Mouse (Mus musculus) MEL (cell line): Measurements from ENCODE around the gene Cntnap2. TPM values are rescaled to one million over a fixed set of nuclear protein-coding genes. Genes with fewer than 3 reads are reported as not detected.

ENCODE experiments used
- DNase-seq: peaks from one replicate; pipeline ENCODE4 v3.0.0; 2011; ENCODE audit warnings: low read depth, low spot score
- H3K27ac ChIP-seq: 2 replicates; pipeline ENCODE4 v1.5.1; 2012; ENCODE audit warnings: low read depth, mild to moderate bottlenecking, control low read depth, low read length, moderate library complexity; ENCODE audit not compliant: control insufficient read depth
- H3K27me3 ChIP-seq, 2 experiments: fragments of 150-350 bp in 1 of 2; sonication (generic) in 1 of 2; 2 replicates each; pipeline ENCODE4 v1.6.1; 2012; ENCODE audit warnings: low read length in 2 of 2, mild to moderate bottlenecking in 2 of 2, improper control_type of control experiment in 1 of 2, moderate library complexity in 1 of 2; ENCODE audit not compliant: insufficient read depth in 2 of 2, control insufficient read depth in 1 of 2
- H3K36me3 ChIP-seq, 2 experiments: 2 replicates each; pipeline ENCODE4 v1.6.1; 2012 to 2014; ENCODE audit warnings: low read length in 2 of 2, improper control_type of control experiment in 1 of 2, inconsistent platforms in 1 of 2, mild to moderate bottlenecking in 1 of 2; ENCODE audit not compliant: insufficient read depth in 2 of 2, control insufficient read depth in 1 of 2
- H3K4me1 ChIP-seq, 2 experiments: fragments of 150-350 bp in 1 of 2; sonication (generic) in 1 of 2; 2 replicates each; pipeline ENCODE4 v1.6.1; 2012; ENCODE audit warnings: low read length in 2 of 2, improper control_type of control experiment in 1 of 2, mild to moderate bottlenecking in 1 of 2; ENCODE audit not compliant: insufficient read depth in 2 of 2, control insufficient read depth in 1 of 2
- H3K4me3 ChIP-seq, 2 experiments: fragments of 150-350 bp in 1 of 2; sonication (generic) in 1 of 2; 2 replicates each; pipeline ENCODE4 v1.5.1; 2012; ENCODE audit warnings: low read depth in 2 of 2, low read length in 2 of 2, mild to moderate bottlenecking in 2 of 2, moderate library complexity in 2 of 2, control low read depth in 1 of 2, improper control_type of control experiment in 1 of 2; ENCODE audit not compliant: control insufficient read depth in 1 of 2, insufficient read depth in 1 of 2
- H3K79me2 ChIP-seq: 2 replicates; pipeline ENCODE4 v1.6.1; 2012; ENCODE audit warnings: mild to moderate bottlenecking, low read length, moderate library complexity; ENCODE audit not compliant: control insufficient read depth, poor library complexity, insufficient read depth
- H3K9ac ChIP-seq: 2 replicates; pipeline ENCODE4 v1.6.1; 2012; ENCODE audit warnings: low read depth, mild to moderate bottlenecking, control low read depth, low read length, moderate library complexity; ENCODE audit not compliant: control insufficient read depth, poor library complexity, severe bottlenecking
- H3K9me3 ChIP-seq: fragments of 150-350 bp; sonication (generic); replicated peaks from 2 replicates; pipeline ENCODE4 v1.6.1; 2012; ENCODE audit warnings: mild to moderate bottlenecking, low read length, improper control_type of control experiment, moderate library complexity; ENCODE audit not compliant: insufficient read depth
- BHLHE40 ChIP-seq: IDR thresholded peaks from 2 replicates; pipeline ENCODE4 v1.6.1; 2012; ENCODE audit warnings: low read depth, mild to moderate bottlenecking, inconsistent platforms, low read length, improper control_type of control experiment, borderline replicate concordance
- CHD1 ChIP-seq: IDR thresholded peaks from 2 replicates; pipeline ENCODE4 v1.6.1; 2012; ENCODE audit warnings: low read depth, mild to moderate bottlenecking, inconsistent platforms, low read length, improper control_type of control experiment
- E2F4 ChIP-seq: IDR thresholded peaks from 2 replicates; pipeline ENCODE4 v1.6.1; 2011; ENCODE audit warnings: low read depth, low read length, improper control_type of control experiment, borderline replicate concordance
- ELF1 ChIP-seq: IDR thresholded peaks from 2 replicates; pipeline ENCODE4 v1.6.1; 2014; ENCODE audit warnings: low read depth, mild to moderate bottlenecking, inconsistent platforms, low read length, improper control_type of control experiment, moderate library complexity
- EP300 ChIP-seq, 2 experiments: IDR thresholded peaks; 2 replicates each; pipeline ENCODE4 v1.6.1; 2011; ENCODE audit warnings: improper control_type of control experiment in 2 of 2, low read length in 2 of 2, low read depth in 1 of 2, mild to moderate bottlenecking in 1 of 2
- ETS1 ChIP-seq: IDR thresholded peaks from 2 replicates; pipeline ENCODE4 v1.6.1; 2012; ENCODE audit warnings: low read depth, mild to moderate bottlenecking, inconsistent platforms, low read length, improper control_type of control experiment, moderate library complexity
- GABPA ChIP-seq: IDR thresholded peaks from 2 replicates; pipeline ENCODE4 v1.6.1; 2012; ENCODE audit warnings: low read depth, mild to moderate bottlenecking, inconsistent platforms, low read length, improper control_type of control experiment, moderate library complexity
- GATA1 ChIP-seq: IDR thresholded peaks from 2 replicates; pipeline ENCODE4 v1.6.1; 2011; ENCODE audit warnings: low read depth, low read length, improper control_type of control experiment
- HCFC1 ChIP-seq: IDR thresholded peaks from 2 replicates; pipeline ENCODE4 v1.6.1; 2012; ENCODE audit warnings: low read depth, mild to moderate bottlenecking, inconsistent platforms, low read length, improper control_type of control experiment, moderate library complexity
- JUND ChIP-seq: IDR thresholded peaks from 2 replicates; pipeline ENCODE4 v1.6.1; 2011; ENCODE audit warnings: low read depth, mild to moderate bottlenecking, improper control_type of control experiment, low read length
- MAFK ChIP-seq: IDR thresholded peaks from 2 replicates; pipeline ENCODE4 v1.6.1; 2011; ENCODE audit warnings: low read depth, mild to moderate bottlenecking, low read length, improper control_type of control experiment, borderline replicate concordance
- MEF2A ChIP-seq: IDR thresholded peaks from 2 replicates; pipeline ENCODE4 v1.6.1; 2014; ENCODE audit warnings: low read depth, mild to moderate bottlenecking, inconsistent platforms, low read length, improper control_type of control experiment; ENCODE audit not compliant: poor library complexity, insufficient replicate concordance, severe bottlenecking; ENCODE audit errors: extremely low read depth
- MXI1 ChIP-seq: IDR thresholded peaks from 2 replicates; pipeline ENCODE4 v1.6.1; 2011; ENCODE audit warnings: mild to moderate bottlenecking, low read depth, low read length, improper control_type of control experiment
- MYC ChIP-seq: IDR thresholded peaks from 2 replicates; pipeline ENCODE4 v1.6.1; 2011; ENCODE audit warnings: low read depth, mild to moderate bottlenecking, low read length, improper control_type of control experiment, moderate library complexity
- NELFE ChIP-seq: IDR thresholded peaks from 2 replicates; pipeline ENCODE4 v1.6.1; 2011; ENCODE audit warnings: low read depth, low read length, improper control_type of control experiment
- NRF1 ChIP-seq: IDR thresholded peaks from 2 replicates; pipeline ENCODE4 v1.6.1; 2014; ENCODE audit warnings: low read depth, mild to moderate bottlenecking, inconsistent platforms, low read length, improper control_type of control experiment, moderate library complexity; ENCODE audit not compliant: poor library complexity, insufficient read depth, severe bottlenecking
- POLR2A ChIP-seq, 2 experiments: IDR thresholded peaks; 2 replicates each; pipeline ENCODE4 v1.6.1; 2011 to 2012; ENCODE audit warnings: low read length in 2 of 2, mild to moderate bottlenecking in 2 of 2, control low read depth in 1 of 2, improper control_type of control experiment in 1 of 2, low read depth in 1 of 2, moderate library complexity in 1 of 2; ENCODE audit not compliant: control insufficient read depth in 1 of 2, insufficient read depth in 1 of 2, poor library complexity in 1 of 2
- POLR2AphosphoS5 ChIP-seq: IDR thresholded peaks from 2 replicates; pipeline ENCODE4 v1.6.1; 2012; ENCODE audit warnings: low read depth, borderline replicate concordance, mild to moderate bottlenecking, inconsistent platforms, low read length, moderate library complexity, mixed read lengths
- RCOR1 ChIP-seq: IDR thresholded peaks from 2 replicates; pipeline ENCODE4 v1.6.1; 2012; ENCODE audit warnings: low read depth, mild to moderate bottlenecking, inconsistent platforms, low read length, improper control_type of control experiment
- SIN3A ChIP-seq: IDR thresholded peaks from 2 replicates; pipeline ENCODE4 v1.6.1; 2012; ENCODE audit warnings: low read length, improper control_type of control experiment, inconsistent platforms
- TAL1 ChIP-seq: IDR thresholded peaks from 2 replicates; pipeline ENCODE4 v1.6.1; 2012; ENCODE audit warnings: mild to moderate bottlenecking, inconsistent platforms, low read length, moderate library complexity, mixed read lengths
- TBP ChIP-seq: IDR thresholded peaks from 2 replicates; pipeline ENCODE4 v1.8.0; 2011; ENCODE audit warnings: low read depth, low read length, improper control_type of control experiment
- TCF12 ChIP-seq: IDR thresholded peaks from 2 replicates; pipeline ENCODE4 v1.6.1; 2014; ENCODE audit warnings: low read depth, mild to moderate bottlenecking, inconsistent platforms, low read length, improper control_type of control experiment, moderate library complexity
- UBTF ChIP-seq: IDR thresholded peaks from 2 replicates; pipeline ENCODE4 v1.6.1; 2012; ENCODE audit warnings: low read depth, mild to moderate bottlenecking, inconsistent platforms, low read length, improper control_type of control experiment, moderate library complexity, borderline replicate concordance; ENCODE audit not compliant: insufficient read depth
- USF1 ChIP-seq: IDR thresholded peaks from 2 replicates; pipeline ENCODE4 v1.6.1; 2014; ENCODE audit warnings: low read depth, mild to moderate bottlenecking, inconsistent platforms, low read length, improper control_type of control experiment, moderate library complexity
- USF2 ChIP-seq, 2 experiments: IDR thresholded peaks; 2 replicates each; pipeline ENCODE4 v1.6.1; 2011 to 2012; ENCODE audit warnings: improper control_type of control experiment in 2 of 2, low read length in 2 of 2, borderline replicate concordance in 1 of 2, inconsistent platforms in 1 of 2, low read depth in 1 of 2, mild to moderate bottlenecking in 1 of 2; ENCODE audit not compliant: insufficient read depth in 1 of 2
- ZC3H11A ChIP-seq: IDR thresholded peaks from 2 replicates; pipeline ENCODE4 v1.6.1; 2012; ENCODE audit warnings: low read depth, mild to moderate bottlenecking, inconsistent platforms, low read length, improper control_type of control experiment
- ZKSCAN1 ChIP-seq: IDR thresholded peaks from 2 replicates; pipeline ENCODE4 v1.6.1; 2012; ENCODE audit warnings: low read depth, mild to moderate bottlenecking, inconsistent platforms, low read length, improper control_type of control experiment, moderate library complexity
- ZMIZ1 ChIP-seq: IDR thresholded peaks from 2 replicates; pipeline ENCODE4 v1.6.1; 2012; ENCODE audit warnings: low read depth, mild to moderate bottlenecking, inconsistent platforms, low read length, improper control_type of control experiment, moderate library complexity
- ZNF384 ChIP-seq: IDR thresholded peaks from 2 replicates; pipeline ENCODE4 v1.6.1; 2012; ENCODE audit warnings: low read depth, mild to moderate bottlenecking, inconsistent platforms, low read length, improper control_type of control experiment
- polyA plus RNA-seq, 2 experiments: library from polyadenylated mRNA; stranded (reverse) in 1 of 2; unstranded in 1 of 2; fragments of >175 nt in 1 of 2; fragments of >200 nt in 1 of 2; gene quantifications; 2 replicates each; pipeline versions ENCODE4 v1.2.1 to v1.2.4; 2012; ENCODE audit warnings: low replicate concordance in 2 of 2, low read depth in 1 of 2; ENCODE audit not compliant: insufficient read length in 2 of 2, insufficient read depth in 1 of 2, missing spikeins in 1 of 2
- total RNA-seq: library from RNA; depleted of rRNA; stranded (reverse); fragments of 300-350 nt; gene quantifications from 2 replicates; pipeline ENCODE4 v1.2.3, GENCODE M21; 2012

The Cntnap2 gene
- total and polyA plus RNA-seq, 3 experiments, result 0.01 TPM; not detected in 2

DNA sequence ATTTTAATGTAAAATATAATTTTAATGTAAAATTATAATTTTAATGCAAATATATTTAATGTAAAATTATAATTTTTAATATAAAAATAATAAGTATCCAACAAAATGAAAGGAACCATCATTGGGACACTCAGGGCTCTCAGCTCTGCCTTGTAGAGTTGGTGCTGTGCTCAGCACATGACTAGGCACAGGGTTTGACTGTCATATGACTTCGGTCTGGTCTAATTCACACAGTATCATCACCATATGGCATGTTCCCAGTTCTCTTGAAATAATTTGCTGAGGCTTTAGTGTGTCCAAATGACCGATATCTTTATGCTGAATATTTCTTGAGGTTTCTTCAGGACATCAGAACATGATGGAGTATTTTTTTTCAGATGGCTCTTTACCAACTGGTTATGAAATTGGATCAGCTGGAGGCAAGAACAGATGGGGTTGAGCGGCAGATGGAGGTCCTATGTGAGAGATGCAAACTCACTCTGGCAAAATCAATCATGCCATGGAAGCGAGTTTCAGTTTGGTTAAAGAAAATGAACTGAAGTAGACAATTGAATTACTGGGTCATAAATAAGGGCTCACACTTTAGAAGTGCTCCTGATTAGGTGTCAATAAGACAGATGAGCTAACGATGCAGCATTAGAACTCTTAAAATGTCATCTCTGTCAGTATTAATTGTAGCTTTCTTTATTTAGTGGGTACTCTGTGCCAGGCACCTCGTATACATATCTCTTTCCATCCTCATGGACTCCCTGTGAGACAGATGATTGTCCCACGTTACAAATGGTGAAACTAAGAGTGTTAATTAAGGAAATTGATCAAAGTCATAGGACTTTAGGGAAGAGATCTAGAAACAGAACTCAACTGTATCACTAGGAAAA is 1645.4 kb downstream of the Cntnap2 start:
- Histone ChIP-seq H3K27me3 (no peaks in the 10 kb centered on the region), H3K4me1 (no peaks in the 10 kb centered on the region), H3K27ac (no peak overlapping the region), H3K4me3 (no peak overlapping the region), H3K9me3 (no peaks in the 10 kb centered on the region), H3K9ac (no peak overlapping the region), H3K36me3 (no peaks in the 10 kb centered on the region), H3K79me2 (no peaks in the 10 kb centered on the region)
- DNase-seq, result no peak
- no peak for TF ChIP-seq BHLHE40
- TF ChIP-seq EP300 (IDR thresholded peaks at IDR 0.05; ENCODE audit: low read depth in 1 of 2, low read length in 2 of 2), result no peak
- no peak for TF ChIP-seq POLR2AphosphoS5
- no peak for TF ChIP-seq TBP
- no peak for TF ChIP-seq HCFC1
- no peak for TF ChIP-seq GATA1
- no peak for TF ChIP-seq ZNF384
- TF ChIP-seq ZMIZ1, result no peak
- no peak for TF ChIP-seq MAFK
- TF ChIP-seq RCOR1, result no peak
- no peak for TF ChIP-seq ZC3H11A
- TF ChIP-seq SIN3A, result no peak
- no peak for TF ChIP-seq NELFE
- no peak for TF ChIP-seq POLR2A (IDR thresholded peaks at IDR 0.05; ENCODE audit: control insufficient read depth in 1 of 2, insufficient read depth in 1 of 2, low read depth in 1 of 2, low read length in 2 of 2, poor library complexity in 1 of 2)
- no peak for TF ChIP-seq MYC
- no peak for TF ChIP-seq UBTF

DNA sequence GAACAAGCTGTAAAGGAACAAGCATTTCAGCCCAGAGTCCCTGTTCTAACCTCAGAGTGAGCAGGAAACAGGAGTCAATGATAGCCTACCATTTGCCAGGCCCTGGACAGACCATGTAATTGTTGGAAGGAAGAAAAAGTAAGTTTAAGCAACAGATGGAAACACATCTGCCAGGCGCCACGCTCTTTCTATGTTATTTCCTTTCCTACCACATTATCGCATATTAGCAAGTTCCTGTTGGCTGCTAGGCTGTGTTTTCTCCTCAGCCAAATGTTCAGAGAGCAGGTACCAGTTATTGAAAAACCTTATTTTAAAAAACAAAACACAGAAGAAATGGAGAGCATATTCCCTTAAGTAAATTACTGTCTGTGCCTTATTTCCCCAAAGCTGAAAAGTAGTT is 1646.8 kb downstream of the Cntnap2 start:
- Histone ChIP-seq H3K4me3 (no peak overlapping the region), H3K4me1 (no peaks in the 10 kb centered on the region), H3K9ac (no peak overlapping the region), H3K27ac (no peak overlapping the region), H3K27me3 (no peaks in the 10 kb centered on the region), H3K36me3 (no peaks in the 10 kb centered on the region), H3K9me3 (no peaks in the 10 kb centered on the region), H3K79me2 (no peaks in the 10 kb centered on the region)
- no peak for TF ChIP-seq TCF12
- no peak for TF ChIP-seq MXI1
- no peak for TF ChIP-seq ELF1
- no peak for TF ChIP-seq ZMIZ1
- TF ChIP-seq ZC3H11A, result no peak
- TF ChIP-seq ZKSCAN1, result no peak
- TF ChIP-seq NRF1, result no peak
- no peak for TF ChIP-seq USF2 (IDR thresholded peaks at IDR 0.05; ENCODE audit: borderline replicate concordance in 1 of 2, insufficient read depth in 1 of 2, low read depth in 1 of 2, low read length in 2 of 2)
- TF ChIP-seq MEF2A, result no peak
- no peak for TF ChIP-seq USF1
- TF ChIP-seq NELFE, result no peak
- TF ChIP-seq TAL1, result no peak
- TF ChIP-seq ETS1, result no peak
- no peak for TF ChIP-seq GABPA
- no peak for TF ChIP-seq RCOR1
- TF ChIP-seq JUND, result no peak
- no peak for TF ChIP-seq E2F4
- TF ChIP-seq CHD1, result no peak
- TF ChIP-seq EP300 (IDR thresholded peaks at IDR 0.05; ENCODE audit: low read depth in 1 of 2, low read length in 2 of 2), result no peak
- no peak for TF ChIP-seq HCFC1
- no peak for DNase-seq
